Mouse (Mus musculus) forebrain, embryonic 13.5 days (tissue): ENCODE measurements around the gene Pde8b. TPM values are rescaled to one million over a fixed set of nuclear protein-coding genes. Genes with fewer than 3 reads are reported as not detected.

ENCODE experiments used
- ATAC-seq: fragments of 200-750 bp; cut with Nextera tagmentation; 2 replicates; pipeline ENCODE4 v1.8.0; 2017
- H3K27ac ChIP-seq: fragments of 300-500 bp; sonication (generic); 2 replicates; pipeline ENCODE4 v1.5.1; 2015; ENCODE audit warnings: inconsistent platforms, mild to moderate bottlenecking, moderate library complexity
- H3K27me3 ChIP-seq: fragments of 300-500 bp; sonication (generic); 2 replicates; pipeline ENCODE4 v1.6.1; 2015; ENCODE audit warnings: mild to moderate bottlenecking, inconsistent platforms
- H3K36me3 ChIP-seq: fragments of 300-500 bp; sonication (generic); 2 replicates; pipeline ENCODE4 v1.6.1; 2015; ENCODE audit warnings: mild to moderate bottlenecking, inconsistent platforms; ENCODE audit not compliant: poor library complexity, severe bottlenecking
- H3K4me1 ChIP-seq: fragments of 300-500 bp; sonication (generic); 2 replicates; pipeline ENCODE4 v1.6.1; 2015; ENCODE audit warnings: inconsistent platforms
- H3K4me2 ChIP-seq: fragments of 300-500 bp; sonication (generic); 2 replicates; pipeline ENCODE4 v1.6.1; 2015; ENCODE audit warnings: inconsistent platforms, mild to moderate bottlenecking, moderate library complexity
- H3K4me3 ChIP-seq: fragments of 300-500 bp; sonication (generic); 2 replicates; pipeline ENCODE4 v1.5.1; 2015; ENCODE audit warnings: mild to moderate bottlenecking, inconsistent platforms
- H3K9ac ChIP-seq: fragments of 300-500 bp; sonication (generic); 2 replicates; pipeline ENCODE4 v1.6.1; 2015; ENCODE audit warnings: mild to moderate bottlenecking, inconsistent platforms
- H3K9me3 ChIP-seq: fragments of 300-500 bp; sonication (generic); replicated peaks from 2 replicates; pipeline ENCODE4 v1.6.1; 2016; ENCODE audit warnings: inconsistent platforms
- WGBS: fragments of 180-500 bp; shearing (Covaris S2); methylation state at CpG from one replicate; pipeline ENCODE4 v1.1.7; 2015; 5-methylcytosine and 5-hydroxymethylcytosine counted together
- polyA plus RNA-seq: library from polyadenylated mRNA; unstranded; fragments of >200 nt; fragmentation: Nextera tagmentation; extraction: Ambion mirVana; gene quantifications from 2 replicates; pipeline ENCODE4 v1.2.1, GENCODE M21; 2015

Gene Pde8b
- polyA plus RNA-seq, 1 experiment from 2014 or later, result 3.8 TPM

GRCm38 (mm10) chr13:95058885-95059284 is 191.3 kb downstream of the Pde8b start:
- H3K36me3 ChIP-seq, result no peaks in the 10 kb centered on the region
- no peak overlapping the region for H3K9ac ChIP-seq
- H3K4me3 ChIP-seq, result no peak overlapping the region
- ATAC-seq, result no peak
- H3K4me1 ChIP-seq, result no peaks in the 10 kb centered on the region
- H3K27me3 ChIP-seq, result no peaks in the 10 kb centered on the region
- WGBS, result 76% methylated on average over 4 of the region's 4 CpGs
- no peak overlapping the region for H3K4me2 ChIP-seq
- no peaks in the 10 kb centered on the region for H3K9me3 ChIP-seq
- no peak overlapping the region for H3K27ac ChIP-seq

- Histone ChIP-seq H3K9ac (no peak overlapping the region), H3K27me3 (no peaks in the 10 kb centered on the region), H3K9me3 (no peaks in the 10 kb centered on the region), H3K27ac (no peak overlapping the region), H3K4me1 (no peaks in the 10 kb centered on the region), H3K36me3 (no peaks in the 10 kb centered on the region), H3K4me3 (no peak overlapping the region), H3K4me2 (no peak overlapping the region)
- WGBS, result 86% methylated on average over 11 of the region's 11 CpGs
- ATAC-seq, result no peak
These were observed 193.4 kb downstream of the Pde8b start for GRCm38 (mm10) chr13:95056501-95057280.

- Histone ChIP-seq H3K27ac (no peak overlapping the region), H3K27me3 (no peaks in the 10 kb centered on the region), H3K4me2 (no peak overlapping the region), H3K4me3 (no peak overlapping the region), H3K9me3 (no peaks in the 10 kb centered on the region), H3K9ac (no peak overlapping the region), H3K4me1 (no peaks in the 10 kb centered on the region), H3K36me3 (no peaks in the 10 kb centered on the region)
- no peak for ATAC-seq
- whole genome bisulfite sequencing, result 83% methylated on average over 1 of the region's 1 CpGs
These were observed 194.3 kb downstream of the Pde8b start for GRCm38 (mm10) chr13:95055742-95056388.

GRCm38 (mm10) chr13:95052421-95052820 is 197.7 kb downstream of the Pde8b start:
- no peak overlapping the region for H3K4me3 ChIP-seq
- no peak for ATAC-seq
- H3K9ac ChIP-seq, result no peak overlapping the region
- no peaks in the 10 kb centered on the region for H3K36me3 ChIP-seq
- H3K9me3 ChIP-seq, result no peaks in the 10 kb centered on the region
- H3K4me2 ChIP-seq, result no peak overlapping the region
- H3K27me3 ChIP-seq, result no peaks in the 10 kb centered on the region
- H3K4me1 ChIP-seq, result no peaks in the 10 kb centered on the region
- 82% methylated on average over 3 of the region's 3 CpGs for WGBS
- H3K27ac ChIP-seq, result no peak overlapping the region

GRCm38 (mm10) chr13:95050398-95050797 is 199.7 kb downstream of the Pde8b start:
- Histone ChIP-seq H3K4me1 (no peaks in the 10 kb centered on the region), H3K27ac (no peak overlapping the region), H3K36me3 (no peaks in the 10 kb centered on the region), H3K9ac (no peak overlapping the region), H3K27me3 (no peaks in the 10 kb centered on the region), H3K4me3 (no peak overlapping the region), H3K9me3 (no peaks in the 10 kb centered on the region), H3K4me2 (no peak overlapping the region)
- ATAC-seq, result no peak
- WGBS, result 87% methylated on average over 4 of the region's 4 CpGs

GRCm38 (mm10) chr13:95044108-95044507 is 206.0 kb downstream of the Pde8b start:
- no peak for ATAC-seq
- Histone ChIP-seq H3K27me3 (no peaks in the 10 kb centered on the region), H3K4me3 (no peak overlapping the region), H3K9me3 (no peaks in the 10 kb centered on the region), H3K4me2 (no peak overlapping the region), H3K36me3 (no peaks in the 10 kb centered on the region), H3K9ac (no peak overlapping the region), H3K27ac (no peak overlapping the region), H3K4me1 (no peaks in the 10 kb centered on the region)
- 65% methylated on average over 1 of the region's 1 CpGs for WGBS

GRCm38 (mm10) chr13:95040140-95040738 is 209.9 kb downstream of the Pde8b start:
- no peak for ATAC-seq
- Histone ChIP-seq H3K4me2 (no peak overlapping the region), H3K9ac (no peak overlapping the region), H3K4me3 (no peak overlapping the region), H3K36me3 (no peaks in the 10 kb centered on the region), H3K9me3 (no peaks in the 10 kb centered on the region), H3K27me3 (no peaks in the 10 kb centered on the region), H3K27ac (no peak overlapping the region), H3K4me1 (no peaks in the 10 kb centered on the region)
- WGBS, result 78% methylated on average over 9 of the region's 9 CpGs

- H3K4me3 ChIP-seq, result no peak overlapping the region
- no peak overlapping the region for H3K4me2 ChIP-seq
- H3K27ac ChIP-seq, result no peak overlapping the region
- H3K9ac ChIP-seq, result no peak overlapping the region
- H3K27me3 ChIP-seq, result no peaks in the 10 kb centered on the region
- H3K36me3 ChIP-seq, result no peaks in the 10 kb centered on the region
- WGBS, result 86% methylated on average over 4 of the region's 4 CpGs
- H3K4me1 ChIP-seq, result no peaks in the 10 kb centered on the region
- ATAC-seq, result no peak
- no peaks in the 10 kb centered on the region for H3K9me3 ChIP-seq
These were observed 211.9 kb downstream of the Pde8b start for GRCm38 (mm10) chr13:95038200-95038599.

GRCm38 (mm10) chr13:95034715-95035114 is 215.4 kb downstream of the Pde8b start:
- Histone ChIP-seq H3K4me3 (no peak overlapping the region), H3K27me3 (no peaks in the 10 kb centered on the region), H3K4me2 (no peak overlapping the region), H3K27ac (no peak overlapping the region), H3K9ac (no peak overlapping the region), H3K36me3 (no peaks in the 10 kb centered on the region), H3K9me3 (no peaks in the 10 kb centered on the region), H3K4me1 (0 out of 2 replicates have a peak, but pooled peaks cover 4% of the 10 kb centered on the region)
- no peak for ATAC-seq
- 90% methylated on average over 2 of the region's 2 CpGs for WGBS

- Histone ChIP-seq H3K4me1 (0 out of 2 replicates have a peak, but pooled peaks cover 4% of the 10 kb centered on the region), H3K27ac (no peak overlapping the region), H3K9me3 (no peaks in the 10 kb centered on the region), H3K4me3 (no peak overlapping the region), H3K27me3 (no peaks in the 10 kb centered on the region), H3K4me2 (no peak overlapping the region), H3K36me3 (no peaks in the 10 kb centered on the region), H3K9ac (no peak overlapping the region)
- 88% methylated on average over 9 of the region's 9 CpGs for WGBS
- ATAC-seq, result no peak
These were observed 216.0 kb downstream of the Pde8b start for GRCm38 (mm10) chr13:95034094-95034493.

GRCm38 (mm10) chr13:95032973-95033372 is 217.2 kb downstream of the Pde8b start:
- WGBS, result 87% methylated on average over 6 of the region's 6 CpGs
- ATAC-seq, result no peak

GRCm38 (mm10) chr13:95032127-95032831 is 217.9 kb downstream of the Pde8b start:
- peak; percentile 45; the same call in 1 of the 2 replicates for ATAC-seq
- 66% methylated on average over 17 of the region's 17 CpGs for WGBS

More at GRCm38 (mm10) chr13:95032973-95033372, 217.2 kb downstream of the Pde8b start:
- Histone ChIP-seq H3K9ac (no peak overlapping the region), H3K4me3 (no peak overlapping the region), H3K27ac (no peak overlapping the region), H3K36me3 (peaks cover 9% of the 10 kb centered on the region), H3K4me2 (no peak overlapping the region), H3K4me1 (0 out of 2 replicates have a peak, but pooled peaks cover 4% of the 10 kb centered on the region), H3K27me3 (no peaks in the 10 kb centered on the region), H3K9me3 (no peaks in the 10 kb centered on the region)

More at GRCm38 (mm10) chr13:95032127-95032831, 217.9 kb downstream of the Pde8b start:
- Histone ChIP-seq H3K4me2 (no peak overlapping the region), H3K4me1 (0 out of 2 replicates have a peak, but pooled peaks cover 4% of the 10 kb centered on the region), H3K27ac (no peak overlapping the region), H3K9me3 (no peaks in the 10 kb centered on the region), H3K9ac (no peak overlapping the region), H3K4me3 (no peak overlapping the region), H3K36me3 (peaks cover 9% of the 10 kb centered on the region), H3K27me3 (no peaks in the 10 kb centered on the region)
